Mouse (Mus musculus) myocyte (in vitro differentiated cells): Measurements from ENCODE around the gene Etfb.

Source experiments
- E2F4 ChIP-seq: IDR thresholded peaks from one replicate; pipeline ENCODE4 v1.6.1; 2011; ENCODE audit warnings: mild to moderate bottlenecking, control low read depth, moderate library complexity; ENCODE audit not compliant: insufficient read depth
- MAX ChIP-seq: IDR thresholded peaks from one replicate; pipeline ENCODE4 v1.6.1; 2011; ENCODE audit warnings: low read depth, mild to moderate bottlenecking, control low read depth
- POLR2A ChIP-seq: IDR thresholded peaks from one replicate; pipeline ENCODE4 v1.6.1; 2011; ENCODE audit warnings: low read depth, mild to moderate bottlenecking, control low read depth, moderate library complexity; ENCODE audit not compliant: insufficient read length
- POLR2AphosphoS2 ChIP-seq: IDR thresholded peaks from one replicate; pipeline ENCODE4 v1.6.1; 2011; ENCODE audit warnings: low read depth, control low read depth; ENCODE audit not compliant: insufficient read length
- REST ChIP-seq: IDR thresholded peaks from one replicate; pipeline ENCODE4 v1.6.1; 2011; ENCODE audit warnings: mild to moderate bottlenecking, control low read depth, moderate library complexity; ENCODE audit not compliant: insufficient read depth, insufficient read length
- SRF ChIP-seq: IDR thresholded peaks from one replicate; pipeline ENCODE4 v1.6.1; 2011; ENCODE audit warnings: low read depth; ENCODE audit not compliant: control insufficient read depth, insufficient read length

- TF ChIP-seq MAX (no peak), POLR2A (no peak), REST (no peak), SRF (no peak), E2F4 (no peak), POLR2AphosphoS2 (no peak)
Measured at GRCm38 (mm10) chr7:43448246-43448645, 4.4 kb downstream of the Etfb start.
